7 mouse cellular contexts compared by ENCODE assay signal in genomic region chr4:86858070-86858440, GRCm38 (mm10). TPM values are rescaled to one million over a fixed set of nuclear protein-coding genes. Genes with fewer than 3 reads are reported as not detected.
DNase-seq lines count a peak whose midpoint lies in the region; ATAC-seq and TF ChIP-seq lines count a peak whose summit lies in the region.

No protein-coding gene starts in this region.

- H3K9ac ChIP-seq in hindbrain, embryonic 13.5 days = peak overlapping the region; percentile 100
- H3K9ac ChIP-seq in midbrain, embryonic 14.5 days (replicated peaks; ENCODE audit: low read length) = peak overlapping the region; percentile 99

- H3K27ac ChIP-seq in cortical plate, adult 2 months (ENCODE audit: insufficient read depth, low read length) = no peak overlapping the region
- peak overlapping the region; percentile 97 for H3K27ac ChIP-seq in hindbrain, embryonic 13.5 days
- H3K27ac ChIP-seq in midbrain, embryonic 14.5 days (replicated peaks; ENCODE audit: low read depth, low read length) = peak overlapping the region; percentile 97

- DNase-seq in lung, adult 2 months = no peak
- DNase-seq in lung, adult 18-20 months = no peak
- DNase-seq in midbrain, embryonic 14.5 days = peak; percentile 60
- DNase-seq in retina, postnatal 1 day = no peak
- no peak for DNase-seq in layer of hippocampus, adult 18-20 months (ENCODE audit: low spot score in 2 of 2)

- no peak for ATAC-seq in hindbrain, embryonic 13.5 days (ENCODE audit: low FRiP score)
- no peak for ATAC-seq in midbrain, embryonic 14.5 days (ENCODE audit: low FRiP score, low TSS enrichment)

- TF ChIP-seq POLR2A in lung, adult 2 months (IDR thresholded peaks at IDR 0.05; ENCODE audit: borderline replicate concordance, extremely low read depth, low read depth, low read length) = no peak
- TF ChIP-seq POLR2A in cortical plate, adult 2 months (IDR thresholded peaks at IDR 0.05; ENCODE audit: extremely low read depth, insufficient read depth, low read length) = no peak

- peak overlapping the region; percentile 95 for H3K4me3 ChIP-seq in lung, adult 2 months (replicated peaks; ENCODE audit: extremely low read depth, low read depth, low read length)
- H3K4me3 ChIP-seq in cortical plate, adult 2 months (ENCODE audit: insufficient read depth, low read length) = peak overlapping the region; percentile 72; the same call in 1 of the 2 replicates
- H3K4me3 ChIP-seq in hindbrain, embryonic 13.5 days = peak overlapping the region; percentile 93
- H3K4me3 ChIP-seq in midbrain, embryonic 14.5 days (replicated peaks; ENCODE audit: low read depth, low read length) = peak overlapping the region; percentile 89

- peaks cover 22% of the 10 kb centered on the region for H3K36me3 ChIP-seq in hindbrain, embryonic 13.5 days
- H3K36me3 ChIP-seq in midbrain, embryonic 14.5 days (ENCODE audit: control insufficient read depth, insufficient read depth, low read length) = peaks cover 23% of the 10 kb centered on the region

- peak overlapping the region; percentile 81 for H3K4me2 ChIP-seq in hindbrain, embryonic 13.5 days
- H3K4me2 ChIP-seq in midbrain, embryonic 14.5 days (ENCODE audit: low read length) = peak overlapping the region; percentile 87

- WGBS in lung, adult 2 months = 52% methylated on average over 12 of the region's 12 CpGs
- WGBS in hindbrain, embryonic 13.5 days = 56% methylated on average over 12 of the region's 12 CpGs
- WGBS in midbrain, embryonic 14.5 days = 58% methylated on average over 12 of the region's 12 CpGs

- no peaks in the 10 kb centered on the region for H3K27me3 ChIP-seq in hindbrain, embryonic 13.5 days
- no peaks in the 10 kb centered on the region for H3K27me3 ChIP-seq in midbrain, embryonic 14.5 days (ENCODE audit: control insufficient read depth, insufficient read depth, low read length)

- H3K4me1 ChIP-seq in lung, adult 2 months (ENCODE audit: control insufficient read depth, insufficient read depth, low read length) = peaks cover 2% of the 10 kb centered on the region
- H3K4me1 ChIP-seq in cortical plate, adult 2 months (ENCODE audit: control insufficient read depth, insufficient read depth, low read length) = no peaks in the 10 kb centered on the region; the same call in 1 of the 2 replicates
- peaks cover 22% of the 10 kb centered on the region for H3K4me1 ChIP-seq in hindbrain, embryonic 13.5 days (replicated peaks)
- H3K4me1 ChIP-seq in midbrain, embryonic 14.5 days (ENCODE audit: control insufficient read depth, insufficient read depth, low read length) = peaks cover 16% of the 10 kb centered on the region

- TF ChIP-seq CTCF in lung, adult 2 months (IDR thresholded peaks at IDR 0.05; ENCODE audit: insufficient read depth, low read length) = no peak
- TF ChIP-seq CTCF in cortical plate, adult 2 months (IDR thresholded peaks at IDR 0.05; ENCODE audit: extremely low read depth, insufficient read depth, low read length) = no peak

- no peaks in the 10 kb centered on the region for H3K9me3 ChIP-seq in hindbrain, embryonic 13.5 days
- no peaks in the 10 kb centered on the region for H3K9me3 ChIP-seq in midbrain, embryonic 14.5 days (ENCODE audit: control insufficient read depth, low read length)

RNA-seq across cellular contexts. Expression of gene Rps6, which starts 0.8 kb away (rescaled TPM):
- polyA plus RNA-seq in lung, adult 2 months (2012; rRNA removed) = 405 and 533 TPM in 2 replicates
- polyA plus RNA-seq in cortical plate, adult 2 months (2012; rRNA removed) = 613 and 648 TPM in 2 replicates
- 441 and 451 TPM in 2 replicates for polyA plus RNA-seq in hindbrain, embryonic 13.5 days (2015; fragmentation: Nextera tagmentation; extraction: Ambion mirVana)
- 413 and 486 TPM in 2 replicates for polyA plus RNA-seq in midbrain, embryonic 14.5 days (2014; fragmentation: Nextera tagmentation; extraction: Ambion mirVana)
- 100 to 1,000 TPM; 499 to 504 TPM for total RNA-seq in layer of hippocampus, adult 18-20 months (2021)

RNA-seq across cellular contexts. Expression of gene Acer2, which starts 16.1 kb away (rescaled TPM):
- polyA plus RNA-seq in lung, adult 2 months (2012; rRNA removed) = 179 and 323 TPM in 2 replicates
- polyA plus RNA-seq in cortical plate, adult 2 months (2012; rRNA removed) = 6.3 and 7.2 TPM in 2 replicates
- polyA plus RNA-seq in hindbrain, embryonic 13.5 days (2015; fragmentation: Nextera tagmentation; extraction: Ambion mirVana) = 21.6 and 23.6 TPM in 2 replicates
- 22.5 and 26.8 TPM in 2 replicates for polyA plus RNA-seq in midbrain, embryonic 14.5 days (2014; fragmentation: Nextera tagmentation; extraction: Ambion mirVana)
- total RNA-seq in layer of hippocampus, adult 18-20 months (2021) = 1 to 10 TPM; 5.3 to 5.9 TPM
